Mouse (Mus musculus): ENCODE data around the gene Itga4.

GRCm38 (mm10) chr2:79307549-79307948 is 52.3 kb downstream of the Itga4 start:
- TF ChIP-seq HCFC1 (IDR thresholded peaks at IDR 0.05; ENCODE audit: borderline replicate concordance, insufficient read depth, low read length) (no peak), ZC3H11A (IDR thresholded peaks at IDR 0.05; ENCODE audit: borderline replicate concordance, low read depth, low read length) (no peak), MAFK (IDR thresholded peaks at IDR 0.05; ENCODE audit: insufficient read depth, low read depth, low read length) (no peak)

All from ES-E14 (cell line).